Mouse (Mus musculus): ENCODE data around the gene App. TPM values are rescaled to one million over a fixed set of nuclear protein-coding genes. Genes with fewer than 3 reads are reported as not detected.

Gene App
- polyA plus RNA-seq, 1 experiment from 2014 or later, result 470 TPM

DNA sequence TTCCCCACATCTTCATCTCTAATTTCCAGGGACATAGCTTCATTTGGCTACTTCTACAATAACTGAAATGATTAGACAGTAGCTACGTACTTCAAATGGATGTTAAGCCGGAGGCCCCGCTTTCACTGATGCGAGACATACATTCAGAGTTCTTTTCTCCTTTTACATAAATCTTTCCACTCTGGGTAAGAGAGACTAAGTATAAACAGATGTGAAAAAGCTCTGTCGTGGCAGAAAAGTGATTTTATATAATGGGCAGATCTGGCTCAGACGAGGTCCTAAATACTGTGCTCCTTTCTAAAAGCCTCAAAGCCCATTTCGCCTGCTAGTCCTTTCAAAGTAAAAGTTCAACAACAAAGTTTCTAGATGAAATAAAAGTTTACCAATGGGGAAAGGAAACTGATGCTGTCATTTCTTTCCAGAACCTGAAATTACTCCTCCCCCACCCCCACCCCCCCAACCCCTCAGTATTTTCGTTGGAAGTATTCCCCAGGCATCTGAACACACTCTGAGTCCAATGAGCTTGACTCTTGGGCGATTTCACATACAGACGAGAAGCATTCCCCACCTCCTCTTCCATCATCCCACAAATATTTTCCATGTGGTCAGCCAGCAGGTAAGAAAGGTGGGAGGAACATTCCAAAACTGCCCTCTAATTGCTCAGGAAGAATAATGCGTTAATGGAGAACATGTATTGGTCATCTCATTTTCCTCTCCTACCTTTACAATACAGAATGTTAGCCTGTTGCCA is 15.6 kb downstream of the App start:
- Histone ChIP-seq H3K27ac (ENCODE audit: low read length) (no peak overlapping the region), H3K27me3 (ENCODE audit: control insufficient read depth, insufficient read depth, low read depth, low read length) (no peaks in the 10 kb centered on the region), H3K9ac (ENCODE audit: low read depth, low read length) (no peak overlapping the region), H3K4me1 (ENCODE audit: control insufficient read depth, insufficient read depth, low read length) (peaks cover 5% of the 10 kb centered on the region), H3K36me3 (ENCODE audit: control insufficient read depth, insufficient read depth, low read length) (0 out of 2 replicates have a peak, but pooled peaks cover 2% of the 10 kb centered on the region), H3K4me3 (ENCODE audit: low read depth, low read length) (no peak overlapping the region), H3K4me2 (ENCODE audit: low read length) (no peak overlapping the region), H3K9me3 (replicated peaks; ENCODE audit: control insufficient read depth, low read length, poor library complexity, severe bottlenecking) (no peaks in the 10 kb centered on the region)
- WGBS, result 80% methylated on average over 11 of the region's 11 CpGs
- no peak for ATAC-seq

DNA sequence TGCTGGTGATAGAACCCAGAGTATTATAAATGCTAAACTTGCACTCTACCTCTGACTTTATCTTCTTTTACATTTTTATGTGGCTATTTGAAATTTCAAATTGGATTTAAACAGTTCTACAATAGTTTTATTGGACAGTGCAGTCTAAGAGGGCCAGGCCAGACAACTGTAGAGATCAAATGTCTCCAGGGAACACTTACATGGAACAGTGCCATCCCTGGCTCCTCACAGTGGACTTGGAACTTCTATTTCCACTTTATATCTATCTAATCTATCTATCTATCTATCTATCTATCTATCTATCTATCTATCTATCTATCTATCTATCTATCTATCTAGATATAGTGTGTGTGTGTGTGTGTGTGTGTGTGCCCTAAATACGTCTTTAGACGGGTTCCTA is 16.4 kb downstream of the App start:
- Histone ChIP-seq H3K9me3 (replicated peaks; ENCODE audit: control insufficient read depth, low read length, poor library complexity, severe bottlenecking) (no peaks in the 10 kb centered on the region), H3K4me1 (ENCODE audit: control insufficient read depth, insufficient read depth, low read length) (peaks cover 7% of the 10 kb centered on the region), H3K4me2 (ENCODE audit: low read length) (no peak overlapping the region), H3K9ac (ENCODE audit: low read depth, low read length) (no peak overlapping the region), H3K27ac (ENCODE audit: low read length) (no peak overlapping the region), H3K36me3 (ENCODE audit: control insufficient read depth, insufficient read depth, low read length) (no peaks in the 10 kb centered on the region), H3K4me3 (ENCODE audit: low read depth, low read length) (no peak overlapping the region), H3K27me3 (ENCODE audit: control insufficient read depth, insufficient read depth, low read depth, low read length) (no peaks in the 10 kb centered on the region)
- 98% methylated on average over 2 of the region's 2 CpGs for WGBS
- no peak for ATAC-seq

DNA sequence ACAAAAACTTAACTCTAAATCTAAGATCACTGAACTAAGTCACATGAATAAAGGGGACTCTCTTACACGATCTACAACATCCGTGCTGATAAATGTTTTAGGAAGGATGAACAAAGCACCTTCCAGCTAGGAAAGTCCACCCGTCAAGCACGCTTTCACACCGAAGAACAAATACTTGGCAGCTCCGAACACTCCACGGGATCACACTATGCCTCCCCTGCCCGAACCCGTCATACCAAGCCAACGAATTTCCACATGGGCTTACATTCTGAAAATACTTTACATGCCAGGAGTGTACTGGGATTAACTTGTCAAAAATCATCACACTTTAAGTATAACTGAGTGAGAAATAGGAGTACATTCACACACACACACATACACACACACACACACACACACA is 17.7 kb downstream of the App start:
- H3K27ac ChIP-seq (ENCODE audit: low read length), result no peak overlapping the region
- no peak overlapping the region for H3K9ac ChIP-seq (ENCODE audit: low read depth, low read length)
- ATAC-seq, result no peak
- H3K9me3 ChIP-seq (replicated peaks; ENCODE audit: control insufficient read depth, low read length, poor library complexity, severe bottlenecking), result no peaks in the 10 kb centered on the region
- WGBS, result 71% methylated on average over 10 of the region's 10 CpGs
- H3K36me3 ChIP-seq (ENCODE audit: control insufficient read depth, insufficient read depth, low read length), result no peaks in the 10 kb centered on the region
- H3K4me3 ChIP-seq (ENCODE audit: low read depth, low read length), result no peak overlapping the region
- H3K4me2 ChIP-seq (ENCODE audit: low read length), result no peak overlapping the region
- H3K4me1 ChIP-seq (ENCODE audit: control insufficient read depth, insufficient read depth, low read length), result peaks cover 12% of the 10 kb centered on the region
- H3K27me3 ChIP-seq (ENCODE audit: control insufficient read depth, insufficient read depth, low read depth, low read length), result no peaks in the 10 kb centered on the region

DNA sequence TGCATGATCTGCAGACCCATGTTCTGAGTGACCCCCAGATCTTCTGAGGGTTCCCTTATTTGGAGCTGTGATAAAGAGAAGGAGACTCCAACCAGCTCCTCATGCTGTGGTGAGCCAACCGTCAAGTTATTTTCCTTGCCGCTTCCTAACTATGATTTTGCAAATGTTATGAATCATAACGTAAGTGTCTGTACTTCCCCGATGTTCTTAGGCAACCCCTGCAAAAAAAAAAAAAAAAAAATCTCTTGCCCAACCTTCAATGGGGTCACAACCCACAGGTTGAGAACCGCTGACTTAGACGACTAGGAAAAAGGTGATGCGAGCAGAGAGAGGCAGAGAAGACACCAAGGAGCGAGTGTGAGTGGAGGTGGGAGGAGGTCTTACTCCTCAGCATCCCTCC is 21.1 kb downstream of the App start:
- no peaks in the 10 kb centered on the region for H3K27me3 ChIP-seq (ENCODE audit: control insufficient read depth, insufficient read depth, low read depth, low read length)
- 89% methylated on average over 8 of the region's 8 CpGs for WGBS
- no peak for ATAC-seq
- H3K27ac ChIP-seq (ENCODE audit: low read length), result no peak overlapping the region
- H3K4me1 ChIP-seq (ENCODE audit: control insufficient read depth, insufficient read depth, low read length), result peaks cover 12% of the 10 kb centered on the region
- no peaks in the 10 kb centered on the region for H3K9me3 ChIP-seq (replicated peaks; ENCODE audit: control insufficient read depth, low read length, poor library complexity, severe bottlenecking)
- 0 out of 2 replicates have a peak, but pooled peaks cover 3% of the 10 kb centered on the region for H3K36me3 ChIP-seq (ENCODE audit: control insufficient read depth, insufficient read depth, low read length)
- H3K9ac ChIP-seq (ENCODE audit: low read depth, low read length), result no peak overlapping the region
- no peak overlapping the region for H3K4me3 ChIP-seq (ENCODE audit: low read depth, low read length)
- H3K4me2 ChIP-seq (ENCODE audit: low read length), result no peak overlapping the region

DNA sequence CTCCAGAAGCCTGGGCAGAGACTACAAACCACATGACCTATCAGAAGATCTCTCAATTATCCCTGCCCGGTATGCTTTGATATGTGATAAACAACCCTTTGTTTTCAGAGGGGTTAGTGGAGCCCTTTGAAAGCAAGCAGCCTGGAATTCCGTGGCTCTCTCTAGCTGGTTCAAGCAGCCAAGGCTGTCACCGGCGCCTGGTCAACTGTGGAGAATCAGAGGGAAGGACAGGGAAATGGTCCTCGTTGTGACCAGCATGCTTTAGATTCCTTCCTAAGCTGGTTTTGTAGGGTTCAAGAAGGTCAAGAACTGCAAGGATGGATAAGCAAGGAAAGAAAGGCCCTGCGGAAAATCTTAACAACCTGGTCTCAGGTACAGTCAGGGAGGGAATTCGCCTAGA is 21.9 kb downstream of the App start:
- no peak overlapping the region for H3K27ac ChIP-seq (ENCODE audit: low read length)
- no peak for ATAC-seq
- H3K4me3 ChIP-seq (ENCODE audit: low read depth, low read length), result no peak overlapping the region
- 20% methylated on average over 7 of the region's 7 CpGs for WGBS
- H3K4me2 ChIP-seq (ENCODE audit: low read length), result no peak overlapping the region
- H3K36me3 ChIP-seq (ENCODE audit: control insufficient read depth, insufficient read depth, low read length), result 0 out of 2 replicates have a peak, but pooled peaks cover 3% of the 10 kb centered on the region
- H3K4me1 ChIP-seq (ENCODE audit: control insufficient read depth, insufficient read depth, low read length), result peaks cover 12% of the 10 kb centered on the region
- no peaks in the 10 kb centered on the region for H3K9me3 ChIP-seq (replicated peaks; ENCODE audit: control insufficient read depth, low read length, poor library complexity, severe bottlenecking)
- no peaks in the 10 kb centered on the region for H3K27me3 ChIP-seq (ENCODE audit: control insufficient read depth, insufficient read depth, low read depth, low read length)
- no peak overlapping the region for H3K9ac ChIP-seq (ENCODE audit: low read depth, low read length)

DNA sequence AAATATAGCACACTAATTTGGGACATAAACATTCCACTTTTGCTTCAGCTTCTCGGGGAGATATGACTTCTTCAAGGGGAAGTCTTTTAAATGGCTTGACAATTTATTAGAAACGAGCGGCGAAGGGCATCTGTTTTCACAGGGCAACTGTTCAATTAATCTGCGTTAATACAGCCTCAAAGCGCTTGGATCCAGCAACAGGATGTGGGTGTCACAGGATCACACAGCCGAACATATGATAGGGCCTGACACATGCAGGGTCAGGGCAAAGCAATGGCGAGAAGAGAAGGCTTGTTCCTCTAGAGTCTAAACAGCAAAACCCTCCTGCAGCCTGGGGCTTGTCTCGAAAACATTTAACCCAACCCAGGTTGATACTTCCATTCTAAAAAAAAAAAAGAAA is 22.7 kb downstream of the App start:
- Histone ChIP-seq H3K4me1 (ENCODE audit: control insufficient read depth, insufficient read depth, low read length) (peaks cover 9% of the 10 kb centered on the region), H3K9ac (ENCODE audit: low read depth, low read length) (no peak overlapping the region), H3K4me3 (ENCODE audit: low read depth, low read length) (no peak overlapping the region), H3K9me3 (replicated peaks; ENCODE audit: control insufficient read depth, low read length, poor library complexity, severe bottlenecking) (no peaks in the 10 kb centered on the region), H3K27me3 (ENCODE audit: control insufficient read depth, insufficient read depth, low read depth, low read length) (no peaks in the 10 kb centered on the region), H3K27ac (ENCODE audit: low read length) (no peak overlapping the region), H3K36me3 (ENCODE audit: control insufficient read depth, insufficient read depth, low read length) (0 out of 2 replicates have a peak, but pooled peaks cover 3% of the 10 kb centered on the region), H3K4me2 (ENCODE audit: low read length) (no peak overlapping the region)
- ATAC-seq, result no peak
- 59% methylated on average over 9 of the region's 9 CpGs for WGBS

DNA sequence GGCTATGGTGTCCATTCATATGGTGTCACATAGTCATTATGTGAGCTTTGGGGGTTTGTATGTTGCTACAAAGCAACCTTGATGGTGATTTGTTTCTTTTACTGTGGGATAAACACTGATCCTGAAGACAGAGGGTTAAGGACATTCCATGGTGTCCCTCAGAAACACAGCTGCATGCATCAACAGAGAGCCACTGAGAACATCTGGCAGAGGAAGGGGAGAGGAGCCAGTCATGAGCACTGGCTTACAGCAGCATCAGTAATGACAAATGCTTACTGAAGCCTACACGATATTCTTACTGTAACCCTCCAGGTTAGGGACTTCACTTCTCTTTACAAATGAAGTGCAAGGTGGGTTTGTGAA is 24.1 kb downstream of the App start:
- no peak overlapping the region for H3K4me3 ChIP-seq (ENCODE audit: low read depth, low read length)
- ATAC-seq, result no peak
- 75% methylated on average over 1 of the region's 1 CpGs for WGBS
- H3K4me1 ChIP-seq (ENCODE audit: control insufficient read depth, insufficient read depth, low read length), result peaks cover 13% of the 10 kb centered on the region
- no peak overlapping the region for H3K4me2 ChIP-seq (ENCODE audit: low read length)
- H3K9me3 ChIP-seq (replicated peaks; ENCODE audit: control insufficient read depth, low read length, poor library complexity, severe bottlenecking), result no peaks in the 10 kb centered on the region
- no peak overlapping the region for H3K9ac ChIP-seq (ENCODE audit: low read depth, low read length)
- H3K27me3 ChIP-seq (ENCODE audit: control insufficient read depth, insufficient read depth, low read depth, low read length), result no peaks in the 10 kb centered on the region
- H3K36me3 ChIP-seq (ENCODE audit: control insufficient read depth, insufficient read depth, low read length), result 0 out of 2 replicates have a peak, but pooled peaks cover 3% of the 10 kb centered on the region
- H3K27ac ChIP-seq (ENCODE audit: low read length), result no peak overlapping the region

DNA sequence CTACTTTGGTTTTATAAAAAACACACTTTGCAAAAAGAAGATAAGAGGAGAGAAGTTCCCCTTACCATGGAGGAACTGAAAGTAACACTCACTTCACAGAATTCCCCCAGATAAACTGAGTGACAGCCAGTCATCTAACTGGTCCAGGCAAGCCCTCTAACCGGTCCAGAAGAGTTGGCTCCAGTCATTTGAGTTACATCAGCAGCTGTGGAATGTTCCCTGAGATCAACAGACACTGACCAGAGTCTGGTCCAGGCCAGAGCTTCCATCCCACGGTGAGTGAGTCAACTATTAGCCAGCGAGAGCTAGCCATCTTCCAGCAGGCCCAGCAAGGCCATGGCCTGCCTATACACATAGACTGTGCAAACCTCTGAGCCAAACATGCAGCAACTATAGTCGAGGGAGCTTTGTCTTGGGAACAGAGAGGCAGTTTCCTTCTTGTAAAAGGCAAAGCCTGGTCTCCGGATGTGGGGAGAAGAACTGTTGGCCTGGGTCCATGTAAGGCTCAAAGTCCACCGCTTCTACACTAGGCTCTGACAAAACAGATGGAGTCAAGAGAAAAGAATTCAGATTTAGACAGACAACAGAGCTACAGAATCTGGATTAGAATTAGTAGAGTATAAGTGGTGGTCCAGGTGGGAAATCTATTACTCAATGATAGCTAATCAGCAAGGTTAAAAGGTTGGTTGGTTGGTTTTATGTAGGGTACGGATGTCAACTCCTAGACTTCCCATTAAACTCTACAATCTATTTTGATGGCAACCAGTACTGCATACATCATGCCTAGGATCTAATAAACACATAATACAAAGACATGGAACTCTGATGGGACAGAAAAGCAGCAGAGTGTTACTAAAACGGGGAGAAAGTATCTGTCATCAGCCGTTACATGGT is 24.7 kb downstream of the App start:
- no peaks in the 10 kb centered on the region for H3K9me3 ChIP-seq (replicated peaks; ENCODE audit: control insufficient read depth, low read length, poor library complexity, severe bottlenecking)
- H3K27ac ChIP-seq (ENCODE audit: low read length), result no peak overlapping the region
- 75% methylated on average over 9 of the region's 9 CpGs for WGBS
- no peak for ATAC-seq
- no peak overlapping the region for H3K4me3 ChIP-seq (ENCODE audit: low read depth, low read length)
- peaks cover 13% of the 10 kb centered on the region for H3K4me1 ChIP-seq (ENCODE audit: control insufficient read depth, insufficient read depth, low read length)
- no peak overlapping the region for H3K9ac ChIP-seq (ENCODE audit: low read depth, low read length)
- no peak overlapping the region for H3K4me2 ChIP-seq (ENCODE audit: low read length)
- H3K36me3 ChIP-seq (ENCODE audit: control insufficient read depth, insufficient read depth, low read length), result 0 out of 2 replicates have a peak, but pooled peaks cover 3% of the 10 kb centered on the region
- H3K27me3 ChIP-seq (ENCODE audit: control insufficient read depth, insufficient read depth, low read depth, low read length), result no peaks in the 10 kb centered on the region

DNA sequence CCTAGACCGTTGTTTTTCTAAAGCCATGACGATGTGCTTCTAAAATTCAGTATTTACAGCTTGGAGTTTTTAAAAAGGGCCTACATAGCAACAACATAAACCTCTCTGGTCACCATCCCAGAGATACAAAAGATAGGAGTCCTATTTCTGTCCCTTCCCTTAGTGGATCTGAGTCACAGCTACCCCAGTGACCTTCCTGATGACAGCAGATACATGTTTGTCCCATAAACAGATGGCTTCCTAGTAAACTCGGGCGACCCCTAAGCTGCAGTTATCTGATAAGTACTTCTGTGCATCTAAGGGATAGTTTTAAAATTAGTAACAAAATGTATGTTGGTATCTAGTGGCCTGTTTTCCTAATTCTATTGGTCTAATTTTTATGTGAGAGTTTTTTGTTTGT is 26.1 kb downstream of the App start:
- H3K27ac ChIP-seq (ENCODE audit: low read length), result no peak overlapping the region
- H3K9me3 ChIP-seq (replicated peaks; ENCODE audit: control insufficient read depth, low read length, poor library complexity, severe bottlenecking), result no peaks in the 10 kb centered on the region
- H3K36me3 ChIP-seq (ENCODE audit: control insufficient read depth, insufficient read depth, low read length), result 0 out of 2 replicates have a peak, but pooled peaks cover 3% of the 10 kb centered on the region
- 90% methylated on average over 4 of the region's 4 CpGs for WGBS
- no peak overlapping the region for H3K4me2 ChIP-seq (ENCODE audit: low read length)
- H3K4me1 ChIP-seq (ENCODE audit: control insufficient read depth, insufficient read depth, low read length), result peaks cover 13% of the 10 kb centered on the region
- H3K4me3 ChIP-seq (ENCODE audit: low read depth, low read length), result no peak overlapping the region
- no peaks in the 10 kb centered on the region for H3K27me3 ChIP-seq (ENCODE audit: control insufficient read depth, insufficient read depth, low read depth, low read length)
- ATAC-seq, result no peak
- H3K9ac ChIP-seq (ENCODE audit: low read depth, low read length), result no peak overlapping the region
